Mouse (Mus musculus): ENCODE measurements around the gene Hhat. TPM values are rescaled to one million over a fixed set of nuclear protein-coding genes. Genes with fewer than 3 reads are reported as not detected.

Gene Hhat
- polyA plus RNA-seq, 1 experiment from 2014 or later, result 4.8 TPM

DNA sequence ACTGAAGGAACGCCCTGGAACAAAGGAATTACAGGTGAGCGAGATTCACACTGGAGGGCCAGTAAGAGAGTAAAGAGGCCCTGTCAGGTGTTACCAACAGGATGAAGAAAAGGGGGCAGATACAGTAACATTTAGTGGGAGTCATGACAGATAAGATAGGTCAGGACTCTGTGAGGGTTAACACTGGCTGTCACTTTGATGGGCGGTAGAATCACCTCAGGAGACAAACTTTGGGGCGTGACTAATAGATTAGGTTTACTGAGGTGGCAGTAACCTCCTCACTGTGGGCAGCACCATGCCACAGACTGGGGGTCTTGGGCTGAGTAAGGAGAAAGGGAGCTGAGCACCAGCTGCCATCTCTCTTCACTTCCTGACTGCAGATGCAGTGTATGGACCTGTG, 121.0 kb downstream of the Hhat start:
- no peak for ATAC-seq
- no peak overlapping the region for H3K4me2 ChIP-seq (replicated peaks; ENCODE audit: low read depth)
- H3K9ac ChIP-seq (ENCODE audit: low read depth, low read length), result no peak overlapping the region
- no peaks in the 10 kb centered on the region for H3K27me3 ChIP-seq (replicated peaks; ENCODE audit: control insufficient read depth, insufficient read depth, low read length)
- no peaks in the 10 kb centered on the region for H3K4me1 ChIP-seq (replicated peaks; ENCODE audit: control insufficient read depth, insufficient read depth, low read length)
- no peak overlapping the region for H3K4me3 ChIP-seq (ENCODE audit: low read depth, low read length)
- no peak for TF ChIP-seq CTCF (IDR thresholded peaks at IDR 0.05; ENCODE audit: low read depth)
- H3K36me3 ChIP-seq (ENCODE audit: control insufficient read depth, insufficient read depth), result no peaks in the 10 kb centered on the region
- WGBS, result 75% methylated on average over 4 of the region's 4 CpGs
- H3K27ac ChIP-seq (ENCODE audit: low read depth, low read length), result no peak overlapping the region
- no peaks in the 10 kb centered on the region for H3K9me3 ChIP-seq (ENCODE audit: control insufficient read depth)

DNA sequence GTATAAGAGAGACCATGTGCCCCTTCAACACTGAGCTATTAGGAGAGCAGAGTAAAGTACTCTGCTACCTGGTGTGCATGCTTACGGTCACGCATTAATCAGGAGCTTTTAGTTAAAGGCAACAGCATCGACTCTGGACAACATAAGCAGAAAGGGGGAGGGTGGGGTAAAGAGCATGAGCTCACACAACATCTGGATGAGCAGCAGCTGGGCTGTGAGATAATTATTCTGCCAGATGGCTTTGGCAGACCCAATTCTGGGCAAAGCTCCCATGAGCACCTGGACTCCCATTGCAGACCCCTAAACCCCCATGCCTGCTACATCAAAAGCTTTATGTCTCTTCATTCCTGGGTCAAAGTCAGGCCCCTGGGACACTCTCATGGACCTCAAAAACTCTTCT, 121.8 kb downstream of the Hhat start:
- Histone ChIP-seq H3K36me3 (ENCODE audit: control insufficient read depth, insufficient read depth) (no peaks in the 10 kb centered on the region), H3K4me3 (ENCODE audit: low read depth, low read length) (no peak overlapping the region), H3K9ac (ENCODE audit: low read depth, low read length) (no peak overlapping the region), H3K27me3 (replicated peaks; ENCODE audit: control insufficient read depth, insufficient read depth, low read length) (no peaks in the 10 kb centered on the region), H3K4me2 (replicated peaks; ENCODE audit: low read depth) (no peak overlapping the region), H3K9me3 (ENCODE audit: control insufficient read depth) (no peaks in the 10 kb centered on the region), H3K27ac (ENCODE audit: low read depth, low read length) (no peak overlapping the region), H3K4me1 (replicated peaks; ENCODE audit: control insufficient read depth, insufficient read depth, low read length) (no peaks in the 10 kb centered on the region)
- TF ChIP-seq CTCF (IDR thresholded peaks at IDR 0.05; ENCODE audit: low read depth), result no peak
- WGBS, result 75% methylated on average over 3 of the region's 3 CpGs
- ATAC-seq, result no peak

DNA sequence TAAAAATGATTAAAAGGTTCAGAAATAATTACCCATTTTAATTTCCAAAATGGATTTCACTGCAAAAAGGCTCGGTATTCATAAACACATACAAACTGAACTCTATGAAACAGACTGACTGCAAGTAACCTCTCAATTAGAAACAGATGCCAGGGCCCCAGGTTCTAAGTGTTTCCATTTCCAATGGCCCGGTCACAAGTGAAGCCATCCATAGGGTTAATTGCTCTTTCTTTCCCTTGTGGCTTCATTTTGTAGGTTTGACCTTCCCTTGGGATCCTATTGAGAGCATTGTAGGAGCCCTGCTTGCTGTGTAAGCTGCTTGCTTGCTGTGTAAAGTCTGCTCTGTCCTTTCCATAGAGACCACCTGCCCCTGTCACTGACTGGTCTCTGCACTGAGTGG, 123.7 kb downstream of the Hhat start:
- Histone ChIP-seq H3K4me1 (replicated peaks; ENCODE audit: control insufficient read depth, insufficient read depth, low read length) (no peaks in the 10 kb centered on the region), H3K36me3 (ENCODE audit: control insufficient read depth, insufficient read depth) (no peaks in the 10 kb centered on the region), H3K27me3 (replicated peaks; ENCODE audit: control insufficient read depth, insufficient read depth, low read length) (no peaks in the 10 kb centered on the region), H3K9ac (ENCODE audit: low read depth, low read length) (no peak overlapping the region), H3K9me3 (ENCODE audit: control insufficient read depth) (no peaks in the 10 kb centered on the region), H3K4me3 (ENCODE audit: low read depth, low read length) (no peak overlapping the region), H3K27ac (ENCODE audit: low read depth, low read length) (no peak overlapping the region), H3K4me2 (replicated peaks; ENCODE audit: low read depth) (no peak overlapping the region)
- TF ChIP-seq CTCF (IDR thresholded peaks at IDR 0.05; ENCODE audit: low read depth), result no peak
- no peak for ATAC-seq
- 85% methylated on average over 2 of the region's 2 CpGs for WGBS

DNA sequence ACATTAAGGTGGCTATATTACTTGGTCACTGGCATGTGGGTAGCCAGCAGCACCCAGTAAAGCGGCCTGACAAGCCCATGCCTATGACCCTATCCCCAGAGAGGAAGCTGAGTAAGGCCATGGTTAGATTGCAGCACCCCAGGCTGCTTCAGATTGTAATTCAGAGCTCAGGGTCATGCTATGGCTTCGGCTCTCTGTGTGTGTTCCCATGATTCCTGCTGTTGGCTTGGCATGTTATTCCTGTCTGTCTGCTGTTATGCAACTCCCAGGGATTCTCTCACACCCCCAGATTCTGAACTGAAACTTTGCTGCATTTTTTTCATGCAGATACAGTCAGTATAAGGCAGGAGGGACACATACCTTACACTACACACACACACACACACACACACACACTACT, 128.9 kb downstream of the Hhat start:
- H3K27ac ChIP-seq (ENCODE audit: low read depth, low read length), result no peak overlapping the region
- H3K36me3 ChIP-seq (ENCODE audit: control insufficient read depth, insufficient read depth), result no peaks in the 10 kb centered on the region
- no peak overlapping the region for H3K4me2 ChIP-seq (replicated peaks; ENCODE audit: low read depth)
- no peak overlapping the region for H3K9ac ChIP-seq (ENCODE audit: low read depth, low read length)
- no peak for TF ChIP-seq CTCF (IDR thresholded peaks at IDR 0.05; ENCODE audit: low read depth)
- H3K27me3 ChIP-seq (replicated peaks; ENCODE audit: control insufficient read depth, insufficient read depth, low read length), result no peaks in the 10 kb centered on the region
- H3K4me1 ChIP-seq (replicated peaks; ENCODE audit: control insufficient read depth, insufficient read depth, low read length), result no peaks in the 10 kb centered on the region
- H3K9me3 ChIP-seq (ENCODE audit: control insufficient read depth), result no peaks in the 10 kb centered on the region
- ATAC-seq, result no peak
- WGBS, result 70% methylated on average over 2 of the region's 2 CpGs
- no peak overlapping the region for H3K4me3 ChIP-seq (ENCODE audit: low read depth, low read length)

DNA sequence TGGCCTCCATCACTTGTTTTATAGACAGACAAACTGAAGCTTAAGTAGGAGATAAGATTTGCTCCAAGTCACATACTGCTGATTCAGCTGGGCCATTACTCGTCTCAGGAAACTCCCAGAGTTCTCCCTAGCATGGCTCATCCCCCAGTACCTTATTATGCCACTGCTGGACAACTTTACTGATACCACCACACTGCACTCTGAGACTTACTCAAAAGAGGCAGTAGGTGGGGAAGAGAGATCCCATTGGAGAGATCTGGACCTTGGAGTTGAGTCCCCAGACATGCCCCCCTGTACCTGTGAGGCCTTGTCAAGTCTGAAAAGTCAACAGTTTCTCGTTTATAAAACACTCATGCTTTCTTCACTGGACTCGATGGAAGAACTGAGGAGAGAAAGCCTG, 131.8 kb downstream of the Hhat start:
- no peak overlapping the region for H3K4me3 ChIP-seq (ENCODE audit: low read depth, low read length)
- H3K9me3 ChIP-seq (ENCODE audit: control insufficient read depth), result no peaks in the 10 kb centered on the region
- no peak overlapping the region for H3K27ac ChIP-seq (ENCODE audit: low read depth, low read length)
- ATAC-seq, result peak; percentile 58; the same call in 1 of the 2 replicates
- 17% methylated on average over 3 of the region's 3 CpGs for WGBS
- TF ChIP-seq CTCF (IDR thresholded peaks at IDR 0.05; ENCODE audit: low read depth), result no peak
- no peaks in the 10 kb centered on the region for H3K27me3 ChIP-seq (replicated peaks; ENCODE audit: control insufficient read depth, insufficient read depth, low read length)
- H3K36me3 ChIP-seq (ENCODE audit: control insufficient read depth, insufficient read depth), result no peaks in the 10 kb centered on the region
- H3K4me2 ChIP-seq (replicated peaks; ENCODE audit: low read depth), result no peak overlapping the region
- no peak overlapping the region for H3K9ac ChIP-seq (ENCODE audit: low read depth, low read length)
- no peaks in the 10 kb centered on the region for H3K4me1 ChIP-seq (replicated peaks; ENCODE audit: control insufficient read depth, insufficient read depth, low read length)

DNA sequence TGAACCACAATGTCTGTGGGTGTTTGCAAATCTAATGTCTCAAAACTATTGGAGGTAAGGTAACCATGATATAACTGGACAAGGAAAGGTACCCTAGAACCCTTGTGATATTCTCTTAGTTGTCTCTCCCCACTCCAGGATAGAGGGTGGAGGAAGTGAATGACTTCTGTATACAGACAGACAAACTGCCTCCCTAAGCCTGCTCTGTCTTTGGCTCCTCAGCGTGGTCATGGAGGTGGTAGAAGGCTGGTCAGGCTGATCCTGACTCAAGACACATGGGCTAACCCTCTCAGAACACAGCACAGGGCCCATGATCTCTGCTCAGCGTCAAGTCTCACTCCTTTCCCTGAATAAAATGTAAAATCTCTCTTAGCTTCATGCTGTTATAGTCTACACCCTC, 149.2 kb downstream of the Hhat start:
- H3K4me3 ChIP-seq (ENCODE audit: low read depth, low read length), result no peak overlapping the region
- no peaks in the 10 kb centered on the region for H3K4me1 ChIP-seq (replicated peaks; ENCODE audit: control insufficient read depth, insufficient read depth, low read length)
- H3K9ac ChIP-seq (ENCODE audit: low read depth, low read length), result no peak overlapping the region
- 74% methylated on average over 2 of the region's 2 CpGs for WGBS
- no peaks in the 10 kb centered on the region for H3K27me3 ChIP-seq (replicated peaks; ENCODE audit: control insufficient read depth, insufficient read depth, low read length)
- no peak overlapping the region for H3K27ac ChIP-seq (ENCODE audit: low read depth, low read length)
- H3K9me3 ChIP-seq (ENCODE audit: control insufficient read depth), result no peaks in the 10 kb centered on the region
- ATAC-seq, result no peak
- no peaks in the 10 kb centered on the region for H3K36me3 ChIP-seq (ENCODE audit: control insufficient read depth, insufficient read depth)
- no peak for TF ChIP-seq CTCF (IDR thresholded peaks at IDR 0.05; ENCODE audit: low read depth)
- H3K4me2 ChIP-seq (replicated peaks; ENCODE audit: low read depth), result no peak overlapping the region

DNA sequence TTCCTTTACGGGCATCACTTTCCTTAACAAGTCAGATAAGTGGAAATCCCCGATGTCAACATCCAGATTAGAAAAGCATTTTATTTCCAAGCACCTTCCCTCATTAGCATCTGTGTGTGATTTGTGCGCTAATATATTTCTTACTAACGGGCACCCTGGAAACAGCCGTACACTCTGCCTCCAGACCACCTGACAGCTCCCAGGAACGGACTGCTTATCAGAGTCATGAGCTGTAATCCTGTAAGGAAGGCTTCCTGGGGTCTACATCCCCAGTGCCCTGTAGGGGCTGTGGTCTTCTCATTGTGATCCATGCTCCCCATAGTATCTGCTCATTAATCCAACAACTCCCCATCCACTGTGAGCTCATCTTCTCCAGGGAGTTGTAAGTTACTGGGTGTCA, 157.8 kb downstream of the Hhat start:
- 65% methylated on average over 6 of the region's 6 CpGs for WGBS
- no peak overlapping the region for H3K4me3 ChIP-seq (ENCODE audit: low read depth, low read length)
- H3K9ac ChIP-seq (ENCODE audit: low read depth, low read length), result no peak overlapping the region
- H3K4me2 ChIP-seq (replicated peaks; ENCODE audit: low read depth), result no peak overlapping the region
- no peaks in the 10 kb centered on the region for H3K27me3 ChIP-seq (replicated peaks; ENCODE audit: control insufficient read depth, insufficient read depth, low read length)
- TF ChIP-seq CTCF (IDR thresholded peaks at IDR 0.05; ENCODE audit: low read depth), result no peak
- H3K4me1 ChIP-seq (replicated peaks; ENCODE audit: control insufficient read depth, insufficient read depth, low read length), result peaks cover 4% of the 10 kb centered on the region; the same call in 1 of the 2 replicates
- no peaks in the 10 kb centered on the region for H3K36me3 ChIP-seq (ENCODE audit: control insufficient read depth, insufficient read depth)
- ATAC-seq, result no peak
- no peaks in the 10 kb centered on the region for H3K9me3 ChIP-seq (ENCODE audit: control insufficient read depth)
- no peak overlapping the region for H3K27ac ChIP-seq (ENCODE audit: low read depth, low read length)

Data from intestine, postnatal 0 days (tissue).